Mouse (Mus musculus) ES-Bruce4 (cell line): ENCODE data around the gene Nedd8. TPM values are rescaled to one million over a fixed set of nuclear protein-coding genes. Genes with fewer than 3 reads are reported as not detected.
A peak's percentile ranks its signal among the peaks of the same experiment; 100 is the strongest.

Source experiments
- H3K27ac ChIP-seq: 2 replicates; pipeline ENCODE4 v1.5.1; 2012; ENCODE audit warnings: low read length, inconsistent platforms; ENCODE audit not compliant: insufficient read depth
- H3K27me3 ChIP-seq: 2 replicates; pipeline ENCODE4 v1.6.1; 2012; ENCODE audit warnings: mild to moderate bottlenecking, low read length, inconsistent platforms; ENCODE audit not compliant: control insufficient read depth, poor library complexity, insufficient read depth, severe bottlenecking
- H3K36me3 ChIP-seq: 2 replicates; pipeline ENCODE4 v1.6.1; 2012; ENCODE audit warnings: inconsistent platforms, mild to moderate bottlenecking, low read length, moderate library complexity; ENCODE audit not compliant: control insufficient read depth, poor library complexity, insufficient read depth, severe bottlenecking
- H3K4me1 ChIP-seq: one replicate; pipeline ENCODE4 v1.8.1; 2011; ENCODE audit warnings: low read length; ENCODE audit not compliant: control insufficient read depth, insufficient read depth
- H3K4me3 ChIP-seq: 2 replicates; pipeline ENCODE4 v1.5.1; 2011; ENCODE audit warnings: low read depth, mild to moderate bottlenecking, low read length
- H3K9ac ChIP-seq: 2 replicates; pipeline ENCODE4 v1.6.1; 2012; ENCODE audit warnings: low read depth, mild to moderate bottlenecking, inconsistent platforms; ENCODE audit not compliant: poor library complexity, severe bottlenecking
- H3K9me3 ChIP-seq: replicated peaks from 2 replicates; pipeline ENCODE4 v1.6.1; 2012; ENCODE audit warnings: mild to moderate bottlenecking, low read length, inconsistent platforms; ENCODE audit not compliant: control insufficient read depth, poor library complexity, insufficient read depth, severe bottlenecking
- CTCF ChIP-seq: IDR thresholded peaks from one replicate; pipeline ENCODE4 v1.8.1; 2011; ENCODE audit warnings: low read depth, low read length
- EP300 ChIP-seq: IDR thresholded peaks from 2 replicates; pipeline ENCODE4 v1.6.1; 2011; ENCODE audit warnings: low read depth, low read length; ENCODE audit not compliant: insufficient read depth
- POLR2A ChIP-seq: IDR thresholded peaks from one replicate; pipeline ENCODE4 v1.8.1; 2011; ENCODE audit warnings: low read length; ENCODE audit not compliant: insufficient read depth
- polyA plus RNA-seq: library from polyadenylated mRNA; stranded (reverse); fragments of >200 nt; gene quantifications from 2 replicates; pipeline ENCODE4 v1.2.4, GENCODE M21; 2011; ENCODE audit warnings: low read depth; ENCODE audit not compliant: missing spikeins, insufficient read depth, insufficient read length

The Nedd8 gene
- polyA plus RNA-seq, 1 experiment = 229 TPM

DNA sequence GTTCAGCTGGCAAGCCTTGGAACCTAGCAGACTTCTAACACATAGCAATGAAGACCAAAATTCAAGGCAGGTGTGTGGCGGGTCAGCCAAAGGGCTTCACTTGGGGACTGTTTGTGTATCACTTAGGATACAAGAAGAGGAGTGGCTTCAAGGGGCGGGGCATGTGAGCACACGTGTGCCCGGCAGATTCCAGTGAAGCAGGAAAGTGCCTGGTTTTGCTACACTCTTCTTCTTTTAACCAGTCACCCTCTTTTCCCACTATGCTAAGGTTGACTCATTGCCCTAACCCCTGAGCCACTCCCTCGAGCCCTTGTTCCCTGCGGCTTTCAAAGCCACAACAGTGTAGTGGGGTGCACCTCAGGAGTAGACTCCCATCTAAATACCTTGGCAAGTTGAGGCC lies 43.0 kb upstream of the Nedd8 start:
- no peak for TF ChIP-seq POLR2A
- no peak for TF ChIP-seq EP300
- TF ChIP-seq CTCF = no peak
- Histone ChIP-seq H3K9me3 (no peaks in the 10 kb centered on the region), H3K27ac (no peak overlapping the region), H3K4me3 (no peak overlapping the region), H3K27me3 (no peaks in the 10 kb centered on the region), H3K4me1 (peaks cover 9% of the 10 kb centered on the region), H3K36me3 (peaks cover 22% of the 10 kb centered on the region), H3K9ac (no peak overlapping the region)

DNA sequence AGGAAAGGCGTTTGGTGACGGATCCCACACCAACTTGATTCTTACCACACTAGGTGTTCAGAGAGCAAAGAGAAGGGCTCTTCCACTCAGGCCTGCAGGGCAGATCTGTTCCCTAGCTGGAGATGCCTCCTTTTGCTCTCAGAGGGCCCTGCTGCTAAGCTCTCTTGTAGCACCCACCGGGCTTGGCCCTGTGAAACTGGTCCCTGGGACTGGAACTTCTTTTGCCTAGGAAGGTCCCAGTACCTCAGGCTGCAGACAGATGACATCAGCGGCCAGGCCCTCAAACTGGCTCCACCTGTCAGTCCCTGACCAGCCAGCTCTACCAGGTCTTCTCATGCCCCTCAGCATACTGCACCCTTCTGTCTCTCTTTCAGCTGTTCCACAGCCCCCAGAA lies 41.8 kb upstream of the Nedd8 start, which contains the start of gene Tgm1:
Gene Tgm1 (minus strand): TSS at position 198 of the 394 bp plus-strand sequence.
- peak within 1 kb of the TSS; percentile 32 for H3K4me3 ChIP-seq
- TF ChIP-seq CTCF = no peak
- no peak for TF ChIP-seq EP300
- TF ChIP-seq POLR2A = no peak
- H3K27ac ChIP-seq = no peak within 1 kb of the TSS
- H3K27me3 ChIP-seq = no peaks in the 10 kb centered on the region
- H3K4me1 ChIP-seq = peaks cover 15% of the 10 kb centered on the region
- peak within 1 kb of the TSS; percentile 48; the same call in 1 of the 2 replicates for H3K9ac ChIP-seq
- peaks cover 21% of the 10 kb centered on the region for H3K36me3 ChIP-seq
- H3K9me3 ChIP-seq = no peaks in the 10 kb centered on the region

DNA sequence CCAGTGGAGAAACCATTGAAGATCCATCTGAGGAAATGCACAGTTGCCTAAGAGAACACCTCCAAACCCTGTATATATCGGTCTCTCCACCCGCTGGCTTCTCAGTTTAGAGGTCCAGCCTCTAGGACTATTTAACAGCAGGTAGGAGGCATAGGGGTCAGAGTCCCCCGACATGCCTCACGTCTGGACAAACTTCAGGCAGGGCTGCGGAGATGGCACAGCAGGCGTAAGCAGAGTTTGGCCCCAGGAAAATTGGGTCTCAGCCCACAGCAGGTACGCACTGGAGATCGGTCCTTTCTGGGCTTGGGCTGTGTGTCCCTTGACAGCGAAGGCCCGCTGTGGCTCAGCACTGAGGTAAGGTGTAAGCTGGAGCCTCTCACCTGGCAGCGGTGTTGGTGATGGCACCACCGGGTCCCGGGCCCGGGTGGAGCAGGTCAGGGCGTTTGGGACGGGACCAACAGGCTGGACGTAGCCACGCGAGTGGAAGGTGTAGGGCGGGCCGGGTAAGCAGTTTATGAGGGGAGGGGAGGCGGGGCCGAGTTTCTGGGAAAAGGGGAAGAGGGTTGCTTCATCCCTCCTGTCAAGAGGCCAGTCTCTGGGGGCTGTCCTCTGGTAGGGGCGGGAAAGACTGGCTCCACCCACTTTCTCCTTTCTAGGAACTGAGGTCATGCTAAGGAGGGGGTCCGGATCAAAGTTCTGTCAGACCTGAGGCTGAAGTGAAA lies 41.2 kb upstream of the Nedd8 start:
- H3K9ac ChIP-seq = 0 out of 2 replicates have a peak overlapping the region, but pooled peaks have one; percentile 48
- H3K27ac ChIP-seq = no peak overlapping the region
- no peak for TF ChIP-seq POLR2A
- peak overlapping the region; percentile 32 for H3K4me3 ChIP-seq
- no peaks in the 10 kb centered on the region for H3K9me3 ChIP-seq
- H3K4me1 ChIP-seq = peaks cover 18% of the 10 kb centered on the region
- H3K27me3 ChIP-seq = no peaks in the 10 kb centered on the region
- H3K36me3 ChIP-seq = peaks cover 15% of the 10 kb centered on the region

DNA sequence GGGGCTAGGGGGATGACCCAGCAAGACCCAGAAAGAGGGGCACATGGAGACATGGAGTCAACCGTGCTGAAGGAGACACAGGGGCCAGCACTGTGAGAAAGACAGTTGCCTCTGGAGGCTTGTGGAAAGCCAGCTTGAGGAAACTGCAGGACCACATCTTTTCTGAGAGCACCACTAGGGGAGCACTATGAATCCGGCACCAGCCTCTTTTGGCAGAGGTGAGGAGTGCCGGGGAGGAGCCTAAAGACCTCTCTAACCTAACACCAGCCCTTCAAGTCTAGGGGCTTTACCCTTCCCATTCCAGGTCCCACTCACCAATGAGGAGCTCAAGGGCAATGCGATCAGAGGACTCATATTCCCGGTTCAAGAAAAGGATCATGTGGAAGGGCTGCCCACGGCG lies 39.9 kb upstream of the Nedd8 start:
- no peak for TF ChIP-seq POLR2A
- TF ChIP-seq EP300 = no peak
- no peak for TF ChIP-seq CTCF
- peak overlapping the region; percentile 12; the same call in 1 of the 2 replicates for H3K4me3 ChIP-seq
- H3K9me3 ChIP-seq = no peaks in the 10 kb centered on the region
- no peaks in the 10 kb centered on the region for H3K27me3 ChIP-seq
- H3K4me1 ChIP-seq = peaks cover 18% of the 10 kb centered on the region
- no peak overlapping the region; the same call in 1 of the 2 replicates for H3K9ac ChIP-seq
- peaks cover 5% of the 10 kb centered on the region for H3K36me3 ChIP-seq
- 0 out of 2 replicates have a peak overlapping the region, but pooled peaks have one; percentile 15 for H3K27ac ChIP-seq

DNA sequence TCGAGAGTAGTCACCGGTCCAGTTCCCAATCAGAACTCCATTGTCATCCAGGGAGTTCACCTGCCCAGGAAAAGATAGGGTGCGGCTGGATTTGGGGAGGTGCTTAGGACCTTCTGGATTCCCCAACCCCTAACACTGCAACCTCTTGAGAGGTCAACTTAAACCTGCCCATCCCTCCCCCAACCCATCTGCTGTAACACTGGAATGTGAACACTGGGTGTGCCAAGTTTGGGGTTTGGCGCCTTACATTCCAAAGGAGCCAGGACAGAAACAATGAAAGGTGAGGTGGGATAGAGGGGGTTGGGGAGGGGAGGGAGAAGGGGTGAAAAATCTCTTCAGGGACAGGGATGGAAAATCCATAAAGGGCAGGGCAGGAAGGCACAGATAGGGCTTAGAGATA lies 37.6 kb upstream of the Nedd8 start:
- no peaks in the 10 kb centered on the region for H3K36me3 ChIP-seq
- no peaks in the 10 kb centered on the region for H3K27me3 ChIP-seq
- H3K9ac ChIP-seq = no peak overlapping the region
- TF ChIP-seq EP300 (peak; percentile 70), CTCF (no peak)
- H3K9me3 ChIP-seq = no peaks in the 10 kb centered on the region
- H3K27ac ChIP-seq = peak overlapping the region; percentile 80
- peaks cover 18% of the 10 kb centered on the region for H3K4me1 ChIP-seq
- H3K4me3 ChIP-seq = peak overlapping the region; percentile 4; the same call in 1 of the 2 replicates

DNA sequence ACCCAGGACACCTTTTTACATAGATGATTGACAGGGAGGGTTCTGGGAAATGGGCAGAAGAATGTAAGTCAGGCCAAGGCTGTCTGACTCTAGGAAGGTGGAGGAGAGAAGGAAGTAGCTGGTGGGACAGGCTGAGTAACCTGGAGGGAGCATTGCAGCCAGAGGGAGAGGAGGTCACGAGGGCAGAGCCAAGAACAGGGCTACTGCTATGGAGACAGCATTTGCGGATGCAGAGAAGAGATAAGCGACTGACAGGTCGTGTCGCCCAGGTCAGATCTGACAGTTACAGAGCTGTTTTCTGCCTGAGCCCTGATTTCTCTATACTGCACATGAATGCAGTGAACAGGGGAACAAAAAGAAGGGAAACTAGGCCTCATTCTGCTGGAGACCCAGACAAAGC lies 35.5 kb upstream of the Nedd8 start:
- H3K27ac ChIP-seq = no peak overlapping the region
- H3K4me3 ChIP-seq = no peak overlapping the region
- H3K27me3 ChIP-seq = no peaks in the 10 kb centered on the region
- no peaks in the 10 kb centered on the region for H3K9me3 ChIP-seq
- peaks cover 16% of the 10 kb centered on the region for H3K4me1 ChIP-seq
- TF ChIP-seq EP300 (no peak), POLR2A (no peak), CTCF (no peak)
- H3K36me3 ChIP-seq = peaks cover 3% of the 10 kb centered on the region; the same call in 1 of the 2 replicates
- H3K9ac ChIP-seq = no peak overlapping the region
